Mouse (Mus musculus): Measurements from ENCODE around the gene Pde4b. TPM values are rescaled to one million over a fixed set of nuclear protein-coding genes. Genes with fewer than 3 reads are reported as not detected.

Pde4b gene
- polyA plus RNA-seq, 1 experiment = 19.0 TPM

- H3K4me3 ChIP-seq (ENCODE audit: insufficient read depth, low read length) = no peak overlapping the region
- peak overlapping the region; percentile 35 for H3K27ac ChIP-seq (ENCODE audit: insufficient read depth, low read length)
- TF ChIP-seq CTCF (IDR thresholded peaks at IDR 0.05; ENCODE audit: borderline replicate concordance, insufficient read depth, low read length) (no peak), POLR2A (IDR thresholded peaks at IDR 0.05; ENCODE audit: low read depth, low read length) (no peak)
- peaks cover 19% of the 10 kb centered on the region for H3K4me1 ChIP-seq (ENCODE audit: control insufficient read depth, insufficient read depth, low read length)
These were observed 407.7 kb downstream of the Pde4b start for GRCm38 (mm10) chr4:102495001-102495400.

GRCm38 (mm10) chr4:102495474-102495873, 408.1 kb downstream of the Pde4b start:
- TF ChIP-seq POLR2A (IDR thresholded peaks at IDR 0.05; ENCODE audit: low read depth, low read length) = no peak
- TF ChIP-seq CTCF (IDR thresholded peaks at IDR 0.05; ENCODE audit: borderline replicate concordance, insufficient read depth, low read length) = no peak
- peak overlapping the region; percentile 35; the same call in 1 of the 2 replicates for H3K27ac ChIP-seq (ENCODE audit: insufficient read depth, low read length)
- H3K4me3 ChIP-seq (ENCODE audit: insufficient read depth, low read length) = no peak overlapping the region
- peaks cover 19% of the 10 kb centered on the region for H3K4me1 ChIP-seq (ENCODE audit: control insufficient read depth, insufficient read depth, low read length)

- Histone ChIP-seq H3K4me3 (ENCODE audit: insufficient read depth, low read length) (no peak overlapping the region), H3K4me1 (ENCODE audit: control insufficient read depth, insufficient read depth, low read length) (peaks cover 19% of the 10 kb centered on the region), H3K27ac (ENCODE audit: insufficient read depth, low read length) (no peak overlapping the region)
- TF ChIP-seq POLR2A (IDR thresholded peaks at IDR 0.05; ENCODE audit: low read depth, low read length) (no peak), CTCF (IDR thresholded peaks at IDR 0.05; ENCODE audit: borderline replicate concordance, insufficient read depth, low read length) (no peak)
These were observed 409.2 kb downstream of the Pde4b start for GRCm38 (mm10) chr4:102496269-102497177.

- H3K27ac ChIP-seq (ENCODE audit: insufficient read depth, low read length) = no peak overlapping the region
- TF ChIP-seq CTCF (IDR thresholded peaks at IDR 0.05; ENCODE audit: borderline replicate concordance, insufficient read depth, low read length) = no peak
- TF ChIP-seq POLR2A (IDR thresholded peaks at IDR 0.05; ENCODE audit: low read depth, low read length) = no peak
- H3K4me3 ChIP-seq (ENCODE audit: insufficient read depth, low read length) = no peak overlapping the region
- H3K4me1 ChIP-seq (ENCODE audit: control insufficient read depth, insufficient read depth, low read length) = peaks cover 19% of the 10 kb centered on the region
These were observed 409.9 kb downstream of the Pde4b start for GRCm38 (mm10) chr4:102497221-102497620.

- Histone ChIP-seq H3K27ac (ENCODE audit: insufficient read depth, low read length) (peak overlapping the region; percentile 6), H3K4me1 (ENCODE audit: control insufficient read depth, insufficient read depth, low read length) (peaks cover 19% of the 10 kb centered on the region), H3K4me3 (ENCODE audit: insufficient read depth, low read length) (no peak overlapping the region)
These were observed 411.0 kb downstream of the Pde4b start for GRCm38 (mm10) chr4:102498169-102498919.

GRCm38 (mm10) chr4:102498920-102499316, 411.6 kb downstream of the Pde4b start:
- Histone ChIP-seq H3K27ac (ENCODE audit: insufficient read depth, low read length) (peak overlapping the region; percentile 44; the same call in 1 of the 2 replicates), H3K4me3 (ENCODE audit: insufficient read depth, low read length) (no peak overlapping the region), H3K4me1 (ENCODE audit: control insufficient read depth, insufficient read depth, low read length) (peaks cover 19% of the 10 kb centered on the region)
- TF ChIP-seq CTCF (IDR thresholded peaks at IDR 0.05; ENCODE audit: borderline replicate concordance, insufficient read depth, low read length) = no peak
- no peak for TF ChIP-seq POLR2A (IDR thresholded peaks at IDR 0.05; ENCODE audit: low read depth, low read length)

More at GRCm38 (mm10) chr4:102498169-102498919, 411.0 kb downstream of the Pde4b start:
- TF ChIP-seq CTCF (IDR thresholded peaks at IDR 0.05; ENCODE audit: borderline replicate concordance, insufficient read depth, low read length) (no peak), POLR2A (IDR thresholded peaks at IDR 0.05; ENCODE audit: low read depth, low read length) (no peak)

- no peak for TF ChIP-seq CTCF (IDR thresholded peaks at IDR 0.05; ENCODE audit: borderline replicate concordance, insufficient read depth, low read length)
- TF ChIP-seq POLR2A (IDR thresholded peaks at IDR 0.05; ENCODE audit: low read depth, low read length) = no peak
- Histone ChIP-seq H3K4me1 (ENCODE audit: control insufficient read depth, insufficient read depth, low read length) (no peaks in the 10 kb centered on the region; the same call in none of the 2 replicates), H3K27ac (ENCODE audit: insufficient read depth, low read length) (no peak overlapping the region), H3K4me3 (ENCODE audit: insufficient read depth, low read length) (no peak overlapping the region)
These were observed 418.4 kb downstream of the Pde4b start for GRCm38 (mm10) chr4:102505714-102506113.

GRCm38 (mm10) chr4:102506376-102507280, 419.3 kb downstream of the Pde4b start:
- no peaks in the 10 kb centered on the region; the same call in none of the 2 replicates for H3K4me1 ChIP-seq (ENCODE audit: control insufficient read depth, insufficient read depth, low read length)
- H3K4me3 ChIP-seq (ENCODE audit: insufficient read depth, low read length) = no peak overlapping the region
- no peak for TF ChIP-seq CTCF (IDR thresholded peaks at IDR 0.05; ENCODE audit: borderline replicate concordance, insufficient read depth, low read length)
- TF ChIP-seq POLR2A (IDR thresholded peaks at IDR 0.05; ENCODE audit: low read depth, low read length) = no peak
- no peak overlapping the region for H3K27ac ChIP-seq (ENCODE audit: insufficient read depth, low read length)

- Histone ChIP-seq H3K27ac (ENCODE audit: insufficient read depth, low read length) (no peak overlapping the region), H3K4me3 (ENCODE audit: insufficient read depth, low read length) (no peak overlapping the region), H3K4me1 (ENCODE audit: control insufficient read depth, insufficient read depth, low read length) (peaks cover 7% of the 10 kb centered on the region)
- no peak for TF ChIP-seq CTCF (IDR thresholded peaks at IDR 0.05; ENCODE audit: borderline replicate concordance, insufficient read depth, low read length)
- TF ChIP-seq POLR2A (IDR thresholded peaks at IDR 0.05; ENCODE audit: low read depth, low read length) = no peak
These were observed 420.0 kb downstream of the Pde4b start for GRCm38 (mm10) chr4:102507344-102507743.
